Mouse (Mus musculus) MEL (cell line): ENCODE measurements at regions not wholly inside any gene's neighbourhood (a gene's known extent, or its start where the extent isn't known, plus 50 kb on each side); places are given as distances from the start of the nearest gene placed in this dataset.

Experiments
- CTCF ChIP-seq, 3 experiments: IDR thresholded peaks in 2 of 3; conservative IDR thresholded peaks in 1 of 3; 2 replicates each; pipeline ENCODE4 v1.5.1; 2011 to 2012; ENCODE audit warnings: low read length in 3 of 3, low read depth in 2 of 3, mild to moderate bottlenecking in 2 of 3, improper control_type of control experiment in 1 of 3, inconsistent platforms in 1 of 3, mixed read lengths in 1 of 3, moderate library complexity in 1 of 3; ENCODE audit not compliant: control insufficient read depth in 1 of 3, insufficient read depth in 1 of 3, poor library complexity in 1 of 3, severe bottlenecking in 1 of 3
- E2F4 ChIP-seq: IDR thresholded peaks from 2 replicates; pipeline ENCODE4 v1.6.1; 2011; ENCODE audit warnings: low read depth, low read length, improper control_type of control experiment, borderline replicate concordance
- EP300 ChIP-seq, 2 experiments: IDR thresholded peaks; 2 replicates each; pipeline ENCODE4 v1.6.1; 2011; ENCODE audit warnings: improper control_type of control experiment in 2 of 2, low read length in 2 of 2, low read depth in 1 of 2, mild to moderate bottlenecking in 1 of 2
- MEF2A ChIP-seq: IDR thresholded peaks from 2 replicates; pipeline ENCODE4 v1.6.1; 2014; ENCODE audit warnings: low read depth, mild to moderate bottlenecking, inconsistent platforms, low read length, improper control_type of control experiment; ENCODE audit not compliant: poor library complexity, insufficient replicate concordance, severe bottlenecking; ENCODE audit errors: extremely low read depth
- MYC ChIP-seq: IDR thresholded peaks from 2 replicates; pipeline ENCODE4 v1.6.1; 2011; ENCODE audit warnings: low read depth, mild to moderate bottlenecking, low read length, improper control_type of control experiment, moderate library complexity
- POLR2A ChIP-seq, 2 experiments: IDR thresholded peaks; 2 replicates each; pipeline ENCODE4 v1.6.1; 2011 to 2012; ENCODE audit warnings: low read length in 2 of 2, mild to moderate bottlenecking in 2 of 2, control low read depth in 1 of 2, improper control_type of control experiment in 1 of 2, low read depth in 1 of 2, moderate library complexity in 1 of 2; ENCODE audit not compliant: control insufficient read depth in 1 of 2, insufficient read depth in 1 of 2, poor library complexity in 1 of 2
- POLR2AphosphoS2 ChIP-seq: IDR thresholded peaks from 2 replicates; pipeline ENCODE4 v1.6.1; 2011; ENCODE audit warnings: low read length, improper control_type of control experiment
- POLR2AphosphoS5 ChIP-seq: IDR thresholded peaks from 2 replicates; pipeline ENCODE4 v1.6.1; 2012; ENCODE audit warnings: low read depth, borderline replicate concordance, mild to moderate bottlenecking, inconsistent platforms, low read length, moderate library complexity, mixed read lengths
- SMC3 ChIP-seq: IDR thresholded peaks from 2 replicates; pipeline ENCODE4 v1.6.1; 2011; ENCODE audit warnings: low read depth, low read length, improper control_type of control experiment
- ZC3H11A ChIP-seq: IDR thresholded peaks from 2 replicates; pipeline ENCODE4 v1.6.1; 2012; ENCODE audit warnings: low read depth, mild to moderate bottlenecking, inconsistent platforms, low read length, improper control_type of control experiment
- ZKSCAN1 ChIP-seq: IDR thresholded peaks from 2 replicates; pipeline ENCODE4 v1.6.1; 2012; ENCODE audit warnings: low read depth, mild to moderate bottlenecking, inconsistent platforms, low read length, improper control_type of control experiment, moderate library complexity

- TF ChIP-seq POLR2AphosphoS2 = no peak
- TF ChIP-seq E2F4 = no peak
- no peak for TF ChIP-seq MYC
- TF ChIP-seq ZKSCAN1 = no peak
- no peak for TF ChIP-seq CTCF (IDR thresholded peaks at IDR 0.05 in 2 of 3, conservative IDR thresholded peaks at IDR 0.05 in 1 of 3; ENCODE audit: control insufficient read depth in 1 of 3, insufficient read depth in 1 of 3, low read depth in 2 of 3, low read length in 3 of 3, poor library complexity in 1 of 3, severe bottlenecking in 1 of 3)
- no peak for TF ChIP-seq POLR2A (IDR thresholded peaks at IDR 0.05; ENCODE audit: control insufficient read depth in 1 of 2, insufficient read depth in 1 of 2, low read depth in 1 of 2, low read length in 2 of 2, poor library complexity in 1 of 2)
- no peak for TF ChIP-seq MEF2A
- TF ChIP-seq EP300 (IDR thresholded peaks at IDR 0.05; ENCODE audit: low read depth in 1 of 2, low read length in 2 of 2) = no peak
- no peak for TF ChIP-seq SMC3
- no peak for TF ChIP-seq POLR2AphosphoS5
- TF ChIP-seq ZC3H11A = no peak
Observed at GRCm38 (mm10) chr4:125917210-125917609, 107.1 kb upstream of the Csf3r start.
